Mouse (Mus musculus): ENCODE results near the gene Tfb2m.

The Tfb2m gene

DNA sequence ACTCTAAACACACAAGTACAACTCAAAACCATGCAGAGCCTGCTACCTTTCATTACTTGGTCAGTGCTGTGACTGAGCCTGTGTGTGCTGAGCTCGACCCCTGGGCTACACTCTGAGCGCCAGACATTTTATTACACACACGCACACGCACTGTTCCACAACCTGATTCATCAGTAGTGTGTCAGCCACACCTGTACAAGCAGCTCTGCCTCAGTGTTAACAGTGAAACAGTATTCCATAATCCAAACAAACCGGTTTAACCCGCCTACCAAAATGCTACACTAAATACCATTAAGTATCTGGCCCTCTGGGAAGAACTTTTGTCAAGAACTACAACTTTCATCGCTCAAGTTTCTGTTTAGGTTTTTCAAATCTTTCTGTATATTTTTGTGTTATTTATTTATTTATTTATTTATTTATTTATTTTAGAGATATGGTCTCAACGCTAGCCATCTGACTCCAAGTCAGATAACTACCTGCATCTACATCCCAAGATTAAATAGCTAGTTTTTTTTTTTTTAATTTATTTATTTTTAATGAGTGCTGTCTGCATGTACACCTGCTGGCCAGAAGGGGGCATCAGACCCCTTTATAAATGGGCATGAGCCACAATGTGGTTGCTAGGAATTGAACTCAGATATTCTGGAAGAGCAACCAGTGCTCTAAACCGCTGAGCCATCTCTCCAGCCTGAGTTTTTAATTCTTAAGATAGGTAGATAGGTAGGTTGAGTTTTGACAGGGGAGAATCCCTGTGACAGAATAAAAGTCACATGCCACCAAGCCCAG, 39.3 kb downstream of the Tfb2m start:
- no peak for DNase-seq (ENCODE audit: low read depth, low spot score)

DNA sequence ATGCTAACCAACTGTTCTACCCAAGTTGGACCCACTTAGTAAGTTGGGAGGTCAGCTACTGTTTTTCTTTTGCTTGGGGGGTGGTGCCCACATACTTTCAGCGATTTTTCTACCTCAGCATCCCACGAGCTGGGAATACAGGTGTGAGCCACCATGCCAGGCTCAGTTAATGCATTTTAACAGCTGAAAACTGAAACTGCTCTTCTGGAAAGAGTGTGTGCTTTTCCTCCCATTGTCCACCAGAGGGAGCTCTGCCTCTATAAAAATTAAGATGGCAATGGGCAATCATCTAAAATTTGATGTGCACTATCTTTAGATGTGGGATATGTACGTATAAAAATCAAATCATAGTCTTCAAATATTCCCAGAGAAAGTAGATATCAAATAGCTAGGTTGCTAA, 43.5 kb downstream of the Tfb2m start:
- DNase-seq (ENCODE audit: low read depth, low spot score): no peak

DNA sequence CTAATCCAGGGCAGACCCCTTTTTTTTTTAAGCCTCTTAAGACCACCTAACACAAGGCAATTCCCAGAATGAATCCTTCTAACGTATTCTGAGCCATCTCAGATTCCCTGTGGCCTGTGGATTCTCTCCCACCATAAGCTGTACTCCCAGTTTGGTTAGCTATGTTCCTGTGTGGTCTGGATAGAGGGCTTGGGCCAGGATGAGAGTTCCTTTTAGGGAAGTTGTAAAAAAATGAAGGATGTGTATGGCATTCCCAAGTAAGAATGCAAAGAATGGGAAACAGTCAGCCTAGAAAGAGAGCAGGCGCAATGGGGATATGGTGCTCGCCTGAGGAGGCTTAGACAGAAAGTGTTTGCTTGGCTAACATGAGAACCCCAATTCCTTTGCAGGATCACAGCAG, 46.8 kb downstream of the Tfb2m start:
- DNase-seq (ENCODE audit: low read depth, low spot score): no peak

DNA sequence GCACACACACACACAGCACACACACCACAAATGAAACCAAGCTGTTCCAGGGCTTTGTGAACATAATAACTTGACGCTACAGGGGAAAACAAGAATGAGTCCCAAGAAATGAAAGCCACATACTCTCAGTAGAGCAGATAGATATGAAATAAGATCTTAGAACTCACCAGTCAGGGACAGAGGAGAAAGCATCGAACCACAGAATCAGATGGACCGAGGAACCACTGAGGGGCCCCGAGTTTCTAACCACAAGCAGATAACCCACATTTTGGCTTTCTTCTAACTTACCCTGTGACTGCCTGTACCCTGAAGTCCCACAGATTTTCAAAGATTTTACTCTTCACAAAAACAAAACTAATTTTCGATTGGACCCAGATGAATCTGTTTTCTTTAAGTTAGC, 53.2 kb downstream of the Tfb2m start:
- no peak for DNase-seq (ENCODE audit: low read depth, low spot score)

- DNase-seq (ENCODE audit: low read depth, low spot score): no peak
Measured at GRCm38 (mm10) chr1:179488520-179488919, 57.5 kb downstream of the Tfb2m start.

- DNase-seq (ENCODE audit: low read depth, low spot score): no peak
Measured at GRCm38 (mm10) chr1:179487990-179488389, 58.1 kb downstream of the Tfb2m start.

DNA sequence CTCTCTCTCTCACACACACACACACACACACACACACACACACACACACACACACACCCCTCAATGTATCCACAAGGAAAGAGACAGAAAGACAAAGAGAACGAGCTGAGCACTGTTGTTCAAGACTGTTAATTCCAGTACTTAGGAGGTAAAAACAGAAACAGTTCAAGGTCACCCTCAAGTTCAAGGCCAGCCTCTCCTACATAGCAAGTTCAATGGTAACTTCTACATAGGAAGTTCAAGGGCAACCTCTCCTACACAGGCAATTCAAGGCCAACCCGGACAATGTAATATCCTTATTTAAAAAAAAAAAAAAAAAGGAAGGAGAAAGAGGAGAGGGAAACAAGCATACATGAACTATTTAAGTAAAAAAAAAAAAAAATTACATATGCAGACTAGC, 58.8 kb downstream of the Tfb2m start:
- no peak for DNase-seq (ENCODE audit: low read depth, low spot score)

- no peak for DNase-seq (ENCODE audit: low read depth, low spot score)
Measured at GRCm38 (mm10) chr1:179485784-179486540, 60.1 kb downstream of the Tfb2m start.

GRCm38 (mm10) chr1:179480862-179481261, 65.2 kb downstream of the Tfb2m start:
- no peak for DNase-seq (ENCODE audit: low read depth, low spot score)
